Mouse (Mus musculus) liver, adult 2 months (tissue): Measurements from ENCODE around the gene BC048562. TPM values are rescaled to one million over a fixed set of nuclear protein-coding genes. Genes with fewer than 3 reads are reported as not detected.

ENCODE experiments used
- DNase-seq: peaks from one replicate; pipeline ENCODE4 v3.0.0-alpha.2; 2011; ENCODE audit warnings: low read depth, low spot score; ENCODE audit errors: extremely low read depth
- H3K27ac ChIP-seq: fragments of 200-500 bp; replicated peaks from 2 replicates; pipeline ENCODE4 v1.5.1; 2012; ENCODE audit warnings: low read depth, mild to moderate bottlenecking, control low read depth, inconsistent platforms, low read length; ENCODE audit not compliant: insufficient read depth
- H3K27me3 ChIP-seq: fragments of 200-500 bp; 2 replicates; pipeline ENCODE4 v1.6.1; 2012; ENCODE audit warnings: mild to moderate bottlenecking, moderate library complexity, low read length, inconsistent platforms; ENCODE audit not compliant: control insufficient read depth, insufficient read depth
- H3K36me3 ChIP-seq: fragments of 200-500 bp; 2 replicates; pipeline ENCODE4 v1.6.1; 2012; ENCODE audit warnings: low read length, inconsistent platforms; ENCODE audit not compliant: control insufficient read depth, insufficient read depth
- H3K4me1 ChIP-seq: fragments of 200-500 bp; 2 replicates; pipeline ENCODE4 v1.6.1; 2011; ENCODE audit warnings: low read length; ENCODE audit not compliant: control insufficient read depth, insufficient read depth
- H3K4me3 ChIP-seq: fragments of 200-500 bp; 2 replicates; pipeline ENCODE4 v1.5.1; 2011; ENCODE audit warnings: low read depth, mild to moderate bottlenecking, control low read depth, low read length, moderate library complexity; ENCODE audit not compliant: insufficient read depth
- H3K79me2 ChIP-seq: fragments of 200-500 bp; 2 replicates; pipeline ENCODE4 v1.6.1; 2012; ENCODE audit warnings: inconsistent platforms, mild to moderate bottlenecking, low read length, moderate library complexity; ENCODE audit not compliant: control insufficient read depth, insufficient read depth
- H3K9ac ChIP-seq: fragments of 200-500 bp; 2 replicates; pipeline ENCODE4 v1.6.1; 2012; ENCODE audit warnings: low read depth, mild to moderate bottlenecking, control low read depth, inconsistent platforms, low read length
- CTCF ChIP-seq: fragments of 200-500 bp; IDR thresholded peaks from 2 replicates; pipeline ENCODE4 v1.5.1; 2011; ENCODE audit warnings: low read depth, low read length, control low read depth
- POLR2A ChIP-seq: fragments of 200-500 bp; IDR thresholded peaks from 2 replicates; pipeline ENCODE4 v1.6.1; 2011; ENCODE audit warnings: low read length, control low read depth; ENCODE audit not compliant: insufficient read depth; ENCODE audit errors: extremely low read depth
- WGBS: fragments of 180-500 bp; shearing (Covaris S2); methylation state at CpG from one replicate; pipeline ENCODE4 v1.1.7; 2018; 5-methylcytosine and 5-hydroxymethylcytosine counted together
- polyA plus RNA-seq: library from polyadenylated mRNA; depleted of rRNA; stranded (reverse); fragments of >200 nt; gene quantifications from 2 replicates; pipeline ENCODE4 v1.2.3, GENCODE M21; 2012
- total RNA-seq: library from RNA; depleted of rRNA; stranded (reverse); fragments of >200 nt; gene quantifications from 2 replicates; pipeline ENCODE4 v1.2.3, GENCODE M21; 2014

Gene BC048562
- total and polyA plus RNA-seq, 2 experiments, result not detected

GRCm38 (mm10) chr9:108441236-108441919 is 5.1 kb downstream of the BC048562 start:
- Histone ChIP-seq H3K36me3 (no peaks in the 10 kb centered on the region), H3K27ac (no peak overlapping the region), H3K27me3 (no peaks in the 10 kb centered on the region), H3K4me1 (no peaks in the 10 kb centered on the region), H3K79me2 (no peaks in the 10 kb centered on the region), H3K4me3 (no peak overlapping the region), H3K9ac (no peak overlapping the region)
- 85% methylated on average over 11 of the region's 11 CpGs for WGBS
- TF ChIP-seq POLR2A, result no peak
- no peak for TF ChIP-seq CTCF
- no peak for DNase-seq

GRCm38 (mm10) chr9:108445125-108445524 is 8.8 kb downstream of the BC048562 start:
- no peak for DNase-seq
- WGBS, result 74% methylated on average over 9 of the region's 9 CpGs
- H3K27ac ChIP-seq, result no peak overlapping the region
- H3K36me3 ChIP-seq, result no peaks in the 10 kb centered on the region
- H3K4me1 ChIP-seq, result no peaks in the 10 kb centered on the region
- no peak overlapping the region for H3K4me3 ChIP-seq
- H3K27me3 ChIP-seq, result no peaks in the 10 kb centered on the region
- no peaks in the 10 kb centered on the region for H3K79me2 ChIP-seq
- no peak for TF ChIP-seq CTCF
- TF ChIP-seq POLR2A, result no peak
- no peak overlapping the region for H3K9ac ChIP-seq

- Histone ChIP-seq H3K9ac (no peak overlapping the region), H3K4me1 (no peaks in the 10 kb centered on the region), H3K27me3 (no peaks in the 10 kb centered on the region), H3K79me2 (no peaks in the 10 kb centered on the region), H3K4me3 (no peak overlapping the region), H3K36me3 (no peaks in the 10 kb centered on the region), H3K27ac (no peak overlapping the region)
- WGBS, result 88% methylated on average over 4 of the region's 4 CpGs
- DNase-seq, result no peak
- TF ChIP-seq CTCF (no peak), POLR2A (no peak)
Measured at GRCm38 (mm10) chr9:108449860-108450259, 13.6 kb downstream of the BC048562 start.

- Histone ChIP-seq H3K27me3 (no peaks in the 10 kb centered on the region), H3K27ac (no peak overlapping the region), H3K4me3 (no peak overlapping the region), H3K36me3 (no peaks in the 10 kb centered on the region), H3K79me2 (no peaks in the 10 kb centered on the region), H3K4me1 (no peaks in the 10 kb centered on the region), H3K9ac (no peak overlapping the region)
- no peak for DNase-seq
- 86% methylated on average over 21 of the region's 21 CpGs for WGBS
- no peak for TF ChIP-seq CTCF
- TF ChIP-seq POLR2A, result no peak
Measured at GRCm38 (mm10) chr9:108450292-108451169, 14.2 kb downstream of the BC048562 start.

- Histone ChIP-seq H3K4me1 (no peaks in the 10 kb centered on the region), H3K4me3 (no peak overlapping the region), H3K79me2 (no peaks in the 10 kb centered on the region), H3K9ac (no peak overlapping the region), H3K36me3 (no peaks in the 10 kb centered on the region), H3K27me3 (no peaks in the 10 kb centered on the region), H3K27ac (no peak overlapping the region)
- DNase-seq, result no peak
- 92% methylated on average over 6 of the region's 6 CpGs for WGBS
- TF ChIP-seq CTCF (no peak), POLR2A (no peak)
Measured at GRCm38 (mm10) chr9:108451170-108451493, 14.8 kb downstream of the BC048562 start.
